Mouse (Mus musculus) gastrocnemius, adult 18-20 months (tissue): Measurements from ENCODE around the gene Hist1h2ap. TPM values are rescaled to one million over a fixed set of nuclear protein-coding genes. Genes with fewer than 3 reads are reported as not detected.
"Not testable (repeated sequence)": the region's sequence is repeated elsewhere in the genome, so short reads cannot be mapped to it uniquely, and the experiment has no call there.

Experiments
- DNase-seq: peaks from one replicate; pipeline ENCODE4 v3.0.0; 2021; ENCODE audit warnings: low spot score
- long read RNA-seq, 2 experiments: library from polyadenylated mRNA; stranded (forward); transcript quantifications; one replicate each; pipeline ENCODE4 v2.0.0; 2021
- total RNA-seq, 2 experiments: library from RNA; stranded (reverse); gene quantifications; 2 replicates each; pipeline ENCODE4 v1.2.3; 2021

Hist1h2ap gene
- total RNA-seq, result not detected
- long read RNA-seq, experiment 1, result 0 reads
- long read RNA-seq, experiment 2, result 0 reads

DNA sequence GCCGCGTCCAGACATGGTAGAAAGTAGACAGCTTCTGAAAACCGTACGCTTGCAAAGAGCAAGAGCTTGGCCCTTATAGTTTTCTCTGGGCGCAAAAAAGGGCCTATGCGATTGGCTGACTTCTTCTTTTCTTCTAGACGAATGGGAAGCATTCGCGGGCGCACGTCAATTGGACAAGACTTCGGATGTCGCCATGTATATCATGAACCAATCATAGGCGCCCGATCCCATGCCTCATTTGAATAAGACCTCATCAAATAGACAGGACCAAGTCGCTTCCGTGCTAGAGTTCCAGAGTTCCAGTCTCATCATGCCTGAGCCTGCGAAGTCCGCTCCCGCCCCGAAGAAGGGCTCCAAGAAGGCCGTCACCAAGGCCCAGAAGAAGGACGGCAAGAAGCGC, at the start of gene Hist1h2ap, which contains the start of gene Hist1h2br:
Hist1h2ap (minus strand) TSS at position 47 of the 400 bp plus-strand sequence.
Hist1h2br (plus strand) TSS at position 283 of the 400 bp plus-strand sequence.
- not testable (repeated sequence) for DNase-seq

DNA sequence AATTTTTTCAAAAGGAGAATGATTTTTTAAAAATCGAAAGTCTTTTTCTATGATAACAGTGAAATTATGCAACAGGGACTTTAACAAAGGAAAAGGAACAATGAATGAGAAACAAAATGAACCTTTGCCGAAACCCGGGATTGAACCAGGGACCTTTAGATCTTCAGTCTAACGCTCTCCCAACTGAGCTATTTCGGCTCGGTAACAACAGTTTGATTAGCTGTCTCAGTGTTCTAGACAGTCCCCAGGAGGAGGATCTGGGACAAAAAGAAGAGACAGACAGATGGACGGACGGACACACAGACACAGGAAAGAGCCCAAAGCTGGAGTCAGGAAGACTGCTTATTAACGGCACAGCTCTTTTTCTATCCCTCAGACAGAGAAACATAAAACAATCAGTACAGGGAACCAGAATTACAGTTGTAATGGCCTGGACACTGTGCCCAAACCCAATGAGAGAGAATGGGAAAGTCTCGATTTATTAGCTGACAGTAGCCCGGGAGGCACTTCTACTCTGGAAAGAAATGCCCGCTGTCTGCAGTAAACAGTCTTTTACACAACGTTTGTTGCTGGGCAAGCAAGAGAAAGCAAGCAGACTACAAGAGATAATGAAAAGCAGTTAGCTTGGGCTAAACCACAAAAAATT, 49.6 kb upstream of the Hist1h2ap start:
- no peak for DNase-seq

DNA sequence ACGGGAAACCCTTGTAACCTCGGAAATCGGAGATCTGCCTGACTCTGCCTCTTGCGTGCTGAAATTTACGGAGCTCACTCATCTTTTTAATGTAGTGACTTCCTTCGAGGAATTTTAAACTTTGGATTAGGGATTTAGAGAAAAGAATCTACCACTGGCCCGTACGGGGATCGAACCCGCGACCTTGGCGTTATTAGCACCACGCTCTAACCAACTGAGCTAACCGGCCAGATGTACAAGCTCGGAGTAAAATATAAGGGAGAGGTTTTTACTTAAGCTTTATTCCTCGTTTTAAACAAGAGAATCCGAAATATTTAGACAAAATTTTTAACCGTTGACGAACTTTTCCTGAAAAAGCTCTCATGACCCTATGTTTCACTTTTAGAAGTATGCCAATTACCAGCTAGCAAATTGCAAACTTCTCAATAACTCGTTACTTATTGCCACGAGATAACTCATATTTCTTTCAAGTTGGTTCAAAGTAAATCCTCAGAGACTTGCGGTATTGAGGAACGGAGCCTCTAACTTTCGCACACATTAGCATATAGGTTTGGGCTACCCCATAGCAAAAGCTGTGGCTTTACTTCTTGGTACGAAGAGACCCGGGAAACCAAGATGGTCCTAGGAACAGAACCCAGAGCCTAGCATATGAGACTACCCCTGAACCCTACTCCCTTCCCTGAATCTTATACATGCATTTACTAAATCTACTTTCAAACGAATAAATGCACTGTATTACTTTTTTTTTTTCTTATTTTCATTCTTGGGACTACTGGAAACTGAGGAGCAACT, 48.8 kb upstream of the Hist1h2ap start:
- no peak for DNase-seq

- DNase-seq, result no peak
Observed at GRCm38 (mm10) chr13:21880735-21881134, 47.4 kb upstream of the Hist1h2ap start.

DNA sequence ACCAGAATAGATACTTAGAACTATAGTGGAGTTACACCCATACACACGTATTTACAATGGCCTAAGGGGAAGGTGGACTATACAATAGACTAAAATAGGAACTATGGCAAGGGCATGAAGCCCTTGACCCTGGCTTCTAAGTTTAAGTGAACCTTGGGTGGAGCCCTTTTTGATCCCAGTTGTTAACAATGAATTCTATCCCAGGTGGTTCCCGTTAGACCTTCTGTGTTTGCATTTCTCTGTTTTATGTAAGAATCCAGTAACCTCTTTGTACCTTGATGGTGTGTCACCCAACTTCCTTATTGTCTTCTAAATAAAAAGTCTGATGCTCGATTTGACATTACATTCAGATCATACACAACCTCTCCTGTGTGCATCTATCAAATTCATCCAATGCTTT, 32.2 kb upstream of the Hist1h2ap start:
- not testable (repeated sequence) for DNase-seq

DNA sequence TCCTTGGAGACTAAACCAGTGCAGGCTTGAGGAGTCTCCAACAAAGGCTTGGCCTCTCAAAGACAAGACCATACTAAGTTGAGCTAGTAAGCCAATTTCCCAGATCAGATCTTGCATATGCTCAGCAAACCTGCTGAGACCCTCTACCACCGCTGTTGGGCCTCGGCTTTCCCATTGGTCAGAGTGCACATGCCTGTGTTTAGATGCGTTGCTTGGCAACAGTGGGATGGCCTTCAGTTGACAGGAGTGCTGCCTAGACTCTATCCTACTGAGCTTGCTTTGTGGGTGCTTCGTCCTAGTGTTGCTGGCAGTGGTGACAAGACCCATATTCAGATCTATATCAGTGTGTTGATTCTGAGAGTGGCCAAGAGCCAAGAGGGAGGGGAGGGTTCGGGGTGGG, 28.3 kb upstream of the Hist1h2ap start:
- no peak for DNase-seq

DNA sequence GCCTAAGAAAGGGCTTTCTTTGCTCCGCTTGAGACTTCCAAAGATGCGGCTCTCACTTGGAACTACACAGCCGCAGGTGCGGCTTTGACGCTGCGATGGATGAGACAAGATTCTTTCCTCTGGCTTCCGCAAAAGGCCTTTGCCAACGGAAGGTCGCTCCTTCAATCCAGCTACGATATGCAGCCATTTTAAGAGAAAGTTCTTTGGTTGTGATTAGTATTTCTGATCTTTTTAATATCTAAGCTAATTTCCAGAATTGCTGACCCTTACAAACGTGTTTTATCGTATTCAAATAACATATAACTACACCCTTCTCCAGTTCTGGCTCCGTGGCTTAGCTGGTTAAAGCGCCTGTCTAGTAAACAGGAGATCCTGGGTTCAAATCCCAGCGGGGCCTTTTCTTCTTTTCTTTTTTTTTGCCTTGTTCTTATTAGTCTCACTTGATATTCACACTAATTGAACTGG, 22.4 kb upstream of the Hist1h2ap start:
- DNase-seq, result peak; percentile 37

DNA sequence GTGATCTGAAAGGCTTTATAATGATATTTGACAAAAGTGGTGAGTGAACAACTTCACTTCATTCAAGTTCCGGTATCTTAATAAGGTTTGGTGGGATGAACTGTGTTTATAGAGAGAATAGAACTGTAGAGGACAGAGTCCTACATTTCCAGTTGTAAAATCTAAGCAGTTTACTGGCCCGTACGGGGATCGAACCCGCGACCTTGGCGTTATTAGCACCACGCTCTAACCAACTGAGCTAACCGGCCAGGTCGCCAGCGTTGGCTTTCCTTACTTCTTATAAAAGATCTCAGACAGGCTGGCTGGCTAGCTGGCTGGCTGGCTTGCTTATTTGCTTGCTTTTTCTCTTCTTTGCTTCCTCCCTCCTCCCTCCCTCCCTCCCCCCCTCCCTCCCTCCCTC, 21.8 kb upstream of the Hist1h2ap start:
- peak; percentile 64 for DNase-seq

DNA sequence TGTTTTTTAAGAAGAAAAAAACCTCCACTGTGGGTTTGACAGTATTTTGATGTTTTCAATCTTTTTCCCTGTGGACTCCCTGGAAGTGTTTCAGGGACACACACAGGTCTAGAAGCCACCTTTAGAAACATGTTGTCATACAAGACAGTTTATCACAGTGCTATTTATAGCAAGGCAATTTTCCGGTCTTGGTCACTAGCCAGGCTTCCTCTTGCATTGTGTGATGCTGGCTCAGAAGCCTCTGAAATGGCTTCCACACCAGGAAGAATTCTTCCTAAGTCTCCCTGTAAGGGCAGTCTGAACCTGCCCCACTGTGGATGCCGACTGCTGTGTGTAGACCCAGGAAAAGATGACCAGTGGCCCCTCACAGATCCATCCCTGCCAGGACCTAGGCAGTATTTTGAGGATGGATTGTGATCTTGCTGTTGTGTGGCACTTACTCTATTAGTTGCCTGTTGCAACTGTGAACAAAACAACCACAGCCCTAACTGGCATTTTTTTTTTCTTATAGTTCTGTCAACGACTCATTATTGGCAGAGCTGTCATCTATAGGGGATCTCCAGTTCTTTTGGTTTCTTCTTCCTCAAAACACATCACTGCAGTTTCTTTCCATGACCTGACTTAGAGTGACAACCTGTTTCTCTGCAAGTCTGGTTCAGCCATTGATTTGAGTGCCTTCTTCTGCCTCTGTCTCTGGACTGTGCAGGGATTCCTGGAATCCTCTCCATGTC, 19.1 kb upstream of the Hist1h2ap start:
- DNase-seq, result peak; percentile 56

GRCm38 (mm10) chr13:21850696-21851095, 17.4 kb upstream of the Hist1h2ap start:
- not testable (repeated sequence) for DNase-seq

- no peak for DNase-seq
Observed at GRCm38 (mm10) chr13:21847883-21848282, 14.6 kb upstream of the Hist1h2ap start.

DNA sequence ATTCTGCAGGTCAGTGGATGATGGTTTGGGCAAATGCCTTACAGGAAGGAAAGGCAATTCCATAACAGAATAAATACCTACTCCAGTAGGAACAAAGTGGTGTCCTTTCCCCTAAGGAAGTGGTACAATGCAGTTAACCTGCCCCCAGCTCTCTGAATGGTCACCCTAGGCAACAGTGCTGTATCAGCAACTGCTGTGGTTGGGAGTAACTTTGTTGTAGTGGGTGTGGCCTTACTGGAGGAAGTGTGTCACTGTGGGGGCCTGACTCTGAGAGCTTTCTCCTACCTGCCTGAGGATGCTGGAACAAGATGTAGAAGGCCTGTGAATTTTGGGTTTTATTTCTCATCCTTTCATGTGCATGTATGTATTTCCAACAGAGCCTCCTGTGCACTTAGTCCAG, 13.0 kb upstream of the Hist1h2ap start:
- not testable (repeated sequence) for DNase-seq

DNA sequence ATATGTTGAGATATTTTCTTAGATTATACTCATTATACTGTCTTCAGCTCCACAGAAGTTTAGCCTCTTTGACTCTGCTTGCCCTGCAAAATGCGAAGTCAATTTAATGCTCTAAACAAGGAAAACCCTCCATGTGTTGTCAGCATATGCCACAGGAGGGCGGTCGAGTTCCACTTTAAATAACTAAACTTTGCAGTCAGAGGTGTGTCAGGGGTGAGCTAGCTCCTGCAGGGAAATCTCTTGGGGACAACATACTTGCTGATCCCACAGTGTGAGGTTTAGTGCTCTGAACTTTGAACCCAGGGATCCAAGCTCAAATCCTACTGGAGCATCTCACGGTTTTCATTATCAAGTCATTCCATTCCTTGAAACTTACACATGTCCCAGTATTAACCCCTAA, 7.2 kb upstream of the Hist1h2ap start:
- DNase-seq, result not testable (repeated sequence)

- DNase-seq, result not testable (repeated sequence)
Observed at GRCm38 (mm10) chr13:21831418-21832394, 1.6 kb downstream of the Hist1h2ap start, which contains the start of gene Hist1h4n. TSS of gene Hist1h4n (minus strand) at chr13:21832196.

DNA sequence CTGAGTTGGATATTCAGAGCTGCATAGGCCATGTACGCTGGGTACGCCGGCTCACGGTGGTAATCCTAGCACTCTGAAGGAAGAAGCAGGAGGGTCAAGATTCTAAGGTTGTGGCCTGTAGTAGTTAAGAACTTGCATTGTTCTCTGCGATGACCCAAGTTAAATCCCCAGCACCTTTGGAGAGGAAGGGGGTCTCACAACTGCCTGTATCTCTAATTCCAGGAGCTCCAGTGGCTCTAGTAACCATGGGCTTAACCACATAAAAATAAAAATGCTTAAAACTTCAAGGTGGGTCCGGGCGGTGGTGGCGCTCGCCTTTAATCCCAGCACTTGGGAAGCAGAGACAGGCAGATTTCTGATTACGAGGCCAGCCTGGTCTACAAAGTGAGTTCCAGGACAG, 3.0 kb downstream of the Hist1h2ap start:
- DNase-seq, result no peak

GRCm38 (mm10) chr13:21828511-21828910, 4.8 kb downstream of the Hist1h2ap start:
- no peak for DNase-seq

GRCm38 (mm10) chr13:21820082-21820890, 13.0 kb downstream of the Hist1h2ap start:
- not testable (repeated sequence) for DNase-seq

DNA sequence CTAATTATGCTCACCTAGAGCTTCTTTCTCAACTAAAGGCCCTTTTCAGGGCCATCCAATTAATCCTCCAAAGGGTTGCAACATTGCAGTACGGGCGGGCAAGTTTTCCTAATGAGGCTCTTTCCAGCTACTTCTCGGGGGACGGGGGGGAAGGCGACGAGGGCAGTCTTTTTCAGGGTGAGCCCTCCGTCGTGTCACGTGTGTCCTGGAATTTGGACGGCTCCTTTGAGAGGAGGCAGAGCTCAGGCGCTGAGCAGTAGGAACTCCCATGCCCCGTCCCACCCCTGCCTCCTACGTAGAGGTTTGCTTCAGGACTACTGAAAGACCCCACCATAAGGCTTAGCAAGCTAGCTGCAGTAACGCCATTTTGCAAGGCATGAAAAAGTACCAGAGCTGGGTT, 21.2 kb downstream of the Hist1h2ap start:
- not testable (repeated sequence) for DNase-seq

DNA sequence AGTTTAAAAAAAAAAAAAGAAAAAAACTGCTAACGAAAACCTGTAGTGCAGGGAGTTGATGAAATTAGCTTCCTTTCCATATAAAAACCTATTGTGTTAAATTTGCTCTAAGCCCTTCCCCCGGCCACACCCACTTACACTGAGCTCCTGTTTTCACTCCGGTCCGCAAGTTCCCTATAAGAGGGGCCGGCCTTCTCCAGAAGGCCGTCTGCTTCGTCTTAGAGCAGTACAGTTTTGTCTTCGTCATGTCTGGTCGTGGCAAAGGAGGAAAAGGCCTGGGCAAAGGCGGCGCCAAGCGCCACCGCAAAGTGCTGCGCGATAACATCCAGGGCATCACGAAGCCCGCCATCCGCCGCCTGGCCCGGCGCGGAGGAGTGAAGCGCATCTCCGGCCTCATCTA, 21.8 kb downstream of the Hist1h2ap start, which contains the start of gene Hist1h4m:
Hist1h4m (plus strand) TSS at position 208 of the 400 bp plus-strand sequence.
- peak; percentile 15 for DNase-seq
